Mouse (Mus musculus) liver, adult 2 months (tissue): ENCODE data around the gene Ccl24.

ENCODE experiments used
- CTCF ChIP-seq: fragments of 200-500 bp; IDR thresholded peaks from 2 replicates; pipeline ENCODE4 v1.5.1; 2011; ENCODE audit warnings: low read depth, low read length, control low read depth
- POLR2A ChIP-seq: fragments of 200-500 bp; IDR thresholded peaks from 2 replicates; pipeline ENCODE4 v1.6.1; 2011; ENCODE audit warnings: low read length, control low read depth; ENCODE audit not compliant: insufficient read depth; ENCODE audit errors: extremely low read depth

DNA sequence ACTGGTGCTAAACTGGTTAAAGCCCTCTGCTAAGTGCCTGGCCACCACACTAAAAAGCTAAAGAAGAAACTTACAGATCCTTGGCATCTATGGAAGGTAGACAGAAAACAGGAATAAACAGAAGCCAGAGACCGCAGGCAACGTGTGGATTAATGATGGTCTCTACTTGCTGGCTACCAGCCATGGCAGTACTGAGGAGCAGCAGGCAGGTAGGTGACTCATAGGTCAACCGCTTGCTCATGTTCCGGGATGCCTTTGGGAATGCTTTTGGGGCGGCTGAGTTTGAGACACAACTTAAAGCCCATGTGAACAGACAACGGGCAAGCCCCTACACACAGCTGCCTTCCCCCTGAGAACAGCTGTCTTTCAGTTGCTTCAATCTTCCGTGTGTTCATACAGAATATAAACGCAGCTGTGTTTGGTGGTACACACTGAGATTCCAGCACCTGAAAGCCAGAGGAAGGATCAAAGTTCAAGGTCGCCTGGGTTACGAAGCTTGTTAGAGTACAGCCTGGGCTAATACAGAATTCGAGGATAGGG, 41.5 kb downstream of the Ccl24 start:
- TF ChIP-seq CTCF (no peak), POLR2A (no peak)
